Mouse (Mus musculus) lung, postnatal 0 days (tissue): ENCODE results near the gene Thsd7b. TPM values are rescaled to one million over a fixed set of nuclear protein-coding genes. Genes with fewer than 3 reads are reported as not detected.

Source experiments
- ATAC-seq: fragments of 200-750 bp; cut with Nextera tagmentation; 2 replicates; pipeline ENCODE4 v1.8.0; 2017; ENCODE audit warnings: moderate library complexity
- DNase-seq: peaks from one replicate; pipeline ENCODE4 v3.0.0-alpha.2; 2016; ENCODE audit warnings: low spot score
- H3K27ac ChIP-seq: fragments of 300-500 bp; sonication (generic); 2 replicates; pipeline ENCODE4 v1.5.1; 2014; ENCODE audit warnings: antibody characterized with exemption, mild to moderate bottlenecking, low read length, mixed read lengths
- H3K27me3 ChIP-seq: fragments of 300-500 bp; sonication (generic); replicated peaks from 2 replicates; pipeline ENCODE4 v1.6.1; 2014; ENCODE audit warnings: low read length, mixed read lengths; ENCODE audit not compliant: insufficient read depth
- H3K36me3 ChIP-seq: fragments of 300-500 bp; sonication (generic); 2 replicates; pipeline ENCODE4 v1.6.1; 2014; ENCODE audit warnings: low read length, mixed read lengths; ENCODE audit not compliant: insufficient read depth
- H3K4me1 ChIP-seq: fragments of 300-500 bp; sonication (generic); 2 replicates; pipeline ENCODE4 v1.6.1; 2014; ENCODE audit warnings: antibody characterized with exemption, low read depth, low read length, mixed read lengths; ENCODE audit not compliant: insufficient read depth
- H3K4me2 ChIP-seq: fragments of 300-500 bp; sonication (generic); replicated peaks from 2 replicates; pipeline ENCODE4 v1.6.1; 2014; ENCODE audit warnings: low read depth, mild to moderate bottlenecking, low read length, moderate library complexity, mixed read lengths
- H3K4me3 ChIP-seq: fragments of 300-500 bp; sonication (generic); 2 replicates; pipeline ENCODE4 v1.5.1; 2014; ENCODE audit warnings: low read depth, low read length
- H3K9ac ChIP-seq: fragments of 300-500 bp; sonication (generic); replicated peaks from 2 replicates; pipeline ENCODE4 v1.6.1; 2014; ENCODE audit warnings: low read depth, mild to moderate bottlenecking
- H3K9me3 ChIP-seq: fragments of 300-500 bp; sonication (generic); 2 replicates; pipeline ENCODE4 v1.6.1; 2016; ENCODE audit warnings: low read length, mixed read lengths
- CTCF ChIP-seq: IDR thresholded peaks from 2 replicates; pipeline ENCODE4 v1.5.1; 2016; ENCODE audit warnings: antibody characterized with exemption, mild to moderate bottlenecking
- EP300 ChIP-seq: IDR thresholded peaks from 2 replicates; pipeline ENCODE4 v1.6.1; 2016; ENCODE audit warnings: antibody characterized with exemption, mild to moderate bottlenecking, control low read depth
- WGBS: fragments of 180-500 bp; shearing (Covaris S2); extraction: QIAGEN DNeasy Blood & Tissue Kit; methylation state at CpG from one replicate; pipeline ENCODE4 v1.1.7; 2014; 5-methylcytosine and 5-hydroxymethylcytosine counted together
- polyA plus RNA-seq: library from polyadenylated mRNA; unstranded; fragments of >200 nt; fragmentation: Nextera tagmentation; extraction: Ambion mirVana; gene quantifications from 2 replicates; pipeline ENCODE4 v1.2.1, GENCODE M21; 2015

The Thsd7b gene
- polyA plus RNA-seq, 1 experiment from 2014 or later: 0.10 TPM

DNA sequence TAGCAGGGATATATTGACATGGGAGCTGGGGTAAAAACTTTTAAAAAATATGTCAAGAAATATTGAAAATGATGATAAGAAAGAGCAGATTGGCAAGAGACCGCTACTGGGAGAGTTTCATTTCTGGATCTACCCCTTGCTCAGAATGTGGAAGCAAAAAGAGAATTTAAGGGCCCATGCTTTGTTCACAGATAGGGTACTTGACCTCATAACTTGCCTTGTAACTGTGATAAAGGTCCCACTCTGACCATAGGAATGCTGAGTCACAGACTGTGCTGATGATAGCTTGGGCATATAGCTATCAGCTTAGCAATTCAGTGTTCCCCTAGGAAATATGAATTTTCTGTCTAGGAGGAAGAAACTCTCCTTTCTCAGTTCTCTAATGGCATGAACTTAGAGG, 488.1 kb downstream of the Thsd7b start:
- H3K9ac ChIP-seq: no peak overlapping the region
- ATAC-seq (no peak), DNase-seq (no peak)
- 83% methylated on average over 1 of the region's 1 CpGs for WGBS
- H3K9me3 ChIP-seq: no peaks in the 10 kb centered on the region
- no peaks in the 10 kb centered on the region for H3K36me3 ChIP-seq
- no peak overlapping the region for H3K4me2 ChIP-seq
- no peaks in the 10 kb centered on the region for H3K4me1 ChIP-seq
- TF ChIP-seq EP300 (no peak), CTCF (no peak)
- no peak overlapping the region for H3K4me3 ChIP-seq
- H3K27me3 ChIP-seq: no peaks in the 10 kb centered on the region
- no peak overlapping the region for H3K27ac ChIP-seq

DNA sequence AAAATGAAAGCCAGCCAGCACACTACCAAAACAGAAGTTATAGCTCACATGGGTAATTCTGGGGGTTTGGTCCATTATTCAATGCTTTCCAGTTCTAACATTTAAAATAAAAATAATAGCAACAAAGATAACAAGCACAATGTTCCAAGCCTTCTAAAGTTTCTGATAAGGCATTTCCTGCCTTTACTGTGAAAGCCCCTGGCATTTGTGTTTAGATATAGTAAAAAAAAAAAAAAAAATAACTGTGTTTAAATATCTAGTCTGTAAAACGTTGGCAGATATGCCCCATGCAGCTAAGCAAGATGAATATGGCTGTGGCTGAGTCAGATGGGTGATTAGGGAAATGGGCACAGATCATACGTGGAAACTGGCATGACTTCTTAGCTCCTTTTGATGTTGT, 491.6 kb downstream of the Thsd7b start:
- DNase-seq (no peak), ATAC-seq (no peak)
- Histone ChIP-seq H3K9me3 (no peaks in the 10 kb centered on the region), H3K4me1 (no peaks in the 10 kb centered on the region), H3K4me2 (no peak overlapping the region), H3K4me3 (no peak overlapping the region), H3K27ac (no peak overlapping the region), H3K36me3 (no peaks in the 10 kb centered on the region), H3K9ac (no peak overlapping the region), H3K27me3 (no peaks in the 10 kb centered on the region)
- WGBS: 40% methylated on average over 2 of the region's 2 CpGs
- no peak for TF ChIP-seq EP300
- TF ChIP-seq CTCF: no peak

DNA sequence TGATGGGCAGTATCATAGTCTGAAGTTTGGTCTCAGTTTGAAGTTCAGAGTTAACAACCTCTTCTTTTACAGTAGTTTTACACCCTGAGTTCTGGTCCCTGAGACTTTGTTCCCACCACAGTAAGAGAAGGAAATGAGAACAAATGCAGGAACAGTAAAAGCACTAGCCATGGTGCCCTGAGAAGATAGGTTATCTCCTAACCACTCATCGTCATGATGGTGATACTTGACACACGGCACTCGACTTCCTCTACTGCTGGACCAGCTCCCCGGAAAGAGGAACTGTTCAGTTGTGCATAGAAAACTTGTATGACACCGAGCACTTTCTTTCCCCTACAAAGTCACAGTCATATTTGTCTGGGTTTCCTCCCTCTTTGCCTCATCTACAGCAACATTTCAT, 504.0 kb downstream of the Thsd7b start:
- WGBS: 53% methylated on average over 5 of the region's 5 CpGs
- no peaks in the 10 kb centered on the region for H3K4me1 ChIP-seq
- ATAC-seq (no peak), DNase-seq (no peak)
- H3K27ac ChIP-seq: no peak overlapping the region
- no peak overlapping the region for H3K4me3 ChIP-seq
- no peaks in the 10 kb centered on the region for H3K36me3 ChIP-seq
- TF ChIP-seq CTCF (no peak), EP300 (no peak)
- no peaks in the 10 kb centered on the region for H3K27me3 ChIP-seq
- H3K9me3 ChIP-seq: no peaks in the 10 kb centered on the region
- H3K4me2 ChIP-seq: no peak overlapping the region
- no peak overlapping the region for H3K9ac ChIP-seq

DNA sequence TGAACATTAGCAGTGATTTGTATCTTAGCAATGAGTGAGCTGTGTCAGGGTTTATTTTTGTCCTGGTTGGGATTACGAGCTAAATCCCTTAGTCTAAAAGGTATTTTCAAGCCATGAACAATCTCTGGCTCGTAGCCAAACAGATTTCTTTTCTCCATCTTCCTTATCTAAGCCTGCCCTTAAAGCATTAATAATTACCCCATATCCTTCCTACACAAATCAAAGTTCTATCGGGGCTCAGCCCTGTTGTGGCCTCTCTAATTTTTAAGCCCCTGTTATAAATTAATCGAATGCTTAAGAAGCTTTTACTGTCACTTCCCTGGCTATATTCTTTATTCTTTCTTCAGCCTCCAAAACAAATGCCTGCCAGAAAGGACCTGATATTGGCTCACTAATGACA, 506.4 kb downstream of the Thsd7b start:
- Histone ChIP-seq H3K27ac (no peak overlapping the region), H3K9ac (no peak overlapping the region), H3K4me1 (no peaks in the 10 kb centered on the region), H3K4me3 (no peak overlapping the region), H3K4me2 (no peak overlapping the region), H3K36me3 (no peaks in the 10 kb centered on the region), H3K27me3 (no peaks in the 10 kb centered on the region), H3K9me3 (no peaks in the 10 kb centered on the region)
- TF ChIP-seq EP300 (no peak), CTCF (no peak)
- 35% methylated on average over 4 of the region's 4 CpGs for WGBS
- no peak for ATAC-seq
- no peak for DNase-seq

DNA sequence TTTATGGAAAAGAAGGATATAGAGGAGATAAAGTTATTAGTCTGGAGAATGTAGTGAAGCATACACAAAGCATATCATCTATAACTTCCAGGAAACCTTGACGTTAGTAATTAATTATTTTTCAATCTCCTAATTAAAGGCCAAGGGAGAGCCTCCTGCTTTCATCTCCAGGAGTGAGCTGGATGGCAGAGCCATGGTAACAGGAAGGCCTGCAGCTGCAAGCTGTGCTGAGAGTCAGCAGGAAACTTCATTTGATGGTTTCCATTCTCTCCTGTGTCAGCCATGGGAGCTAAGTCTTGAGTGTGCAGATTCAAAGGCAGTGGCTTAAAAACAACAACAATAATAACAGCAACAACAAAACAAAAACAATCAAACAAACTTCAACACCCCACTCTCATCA, 507.5 kb downstream of the Thsd7b start:
- ATAC-seq (no peak), DNase-seq (no peak)
- Histone ChIP-seq H3K4me1 (no peaks in the 10 kb centered on the region), H3K4me3 (no peak overlapping the region), H3K27ac (no peak overlapping the region), H3K9ac (no peak overlapping the region), H3K4me2 (no peak overlapping the region), H3K36me3 (no peaks in the 10 kb centered on the region), H3K27me3 (no peaks in the 10 kb centered on the region), H3K9me3 (no peaks in the 10 kb centered on the region)
- TF ChIP-seq EP300: no peak
- no peak for TF ChIP-seq CTCF
- WGBS: 68% methylated on average over 1 of the region's 1 CpGs

DNA sequence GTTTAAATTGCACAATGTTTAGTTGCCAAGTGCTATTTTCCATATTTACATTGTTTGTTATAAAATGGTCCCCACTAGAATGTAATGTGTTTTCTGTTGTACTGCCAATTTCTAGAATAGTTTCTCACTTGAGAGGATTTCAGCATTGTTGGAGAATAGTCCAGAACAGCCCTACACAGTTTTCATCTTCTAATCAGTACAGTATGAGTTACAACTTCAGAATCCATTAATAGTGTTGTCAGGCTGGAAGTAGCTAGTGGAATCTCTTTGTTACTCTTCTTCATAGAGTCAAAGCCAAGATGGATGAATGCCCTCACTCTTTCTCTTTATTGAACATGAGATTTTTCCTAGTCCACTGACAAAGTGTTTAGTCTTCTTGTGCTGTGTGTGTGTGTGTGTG, 525.4 kb downstream of the Thsd7b start:
- no peaks in the 10 kb centered on the region for H3K9me3 ChIP-seq
- H3K27ac ChIP-seq: no peak overlapping the region
- no peaks in the 10 kb centered on the region for H3K4me1 ChIP-seq
- H3K9ac ChIP-seq: no peak overlapping the region
- H3K4me2 ChIP-seq: no peak overlapping the region
- ATAC-seq (no peak), DNase-seq (no peak)
- H3K36me3 ChIP-seq: no peaks in the 10 kb centered on the region
- no peaks in the 10 kb centered on the region for H3K27me3 ChIP-seq
- no peak overlapping the region for H3K4me3 ChIP-seq
- TF ChIP-seq CTCF: no peak
- TF ChIP-seq EP300: no peak

DNA sequence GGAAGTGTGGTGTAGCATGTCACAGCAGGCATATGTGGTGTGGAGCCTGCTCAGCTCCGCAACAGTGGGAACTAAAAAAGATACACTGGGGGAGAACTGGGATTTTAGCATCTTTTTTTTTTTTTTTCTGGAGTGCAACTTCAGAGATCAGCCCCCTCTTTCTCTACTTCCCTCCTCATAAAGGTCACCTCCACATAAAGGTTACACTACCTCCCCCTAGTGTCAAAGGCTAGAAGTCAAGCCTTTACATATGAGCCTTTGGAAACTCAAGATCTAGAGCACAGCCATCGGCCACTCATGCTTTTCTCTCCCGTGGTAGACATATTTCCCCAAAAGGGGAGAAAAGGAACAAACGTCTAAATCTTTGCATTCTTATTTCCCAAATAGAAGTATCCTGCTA, 553.8 kb downstream of the Thsd7b start:
- no peaks in the 10 kb centered on the region for H3K36me3 ChIP-seq
- 67% methylated on average over 4 of the region's 4 CpGs for WGBS
- H3K9me3 ChIP-seq: no peaks in the 10 kb centered on the region
- no peaks in the 10 kb centered on the region for H3K4me1 ChIP-seq
- H3K27me3 ChIP-seq: no peaks in the 10 kb centered on the region
- H3K27ac ChIP-seq: no peak overlapping the region
- DNase-seq (no peak), ATAC-seq (no peak)
- H3K9ac ChIP-seq: no peak overlapping the region
- 0 out of 2 replicates have a peak, but pooled peaks have one; percentile 2 for TF ChIP-seq CTCF
- TF ChIP-seq EP300: no peak
- no peak overlapping the region for H3K4me3 ChIP-seq
- H3K4me2 ChIP-seq: no peak overlapping the region
